Mouse (Mus musculus) MEL (cell line): ENCODE measurements at regions not wholly inside any gene's neighbourhood (a gene's known extent, or its start where the extent isn't known, plus 50 kb on each side); places are given as distances from the start of the nearest gene placed in this dataset.

Experiments
- CTCF ChIP-seq, 3 experiments: IDR thresholded peaks in 2 of 3; conservative IDR thresholded peaks in 1 of 3; 2 replicates each; pipeline ENCODE4 v1.5.1; 2011 to 2012; ENCODE audit warnings: low read length in 3 of 3, low read depth in 2 of 3, mild to moderate bottlenecking in 2 of 3, improper control_type of control experiment in 1 of 3, inconsistent platforms in 1 of 3, mixed read lengths in 1 of 3, moderate library complexity in 1 of 3; ENCODE audit not compliant: control insufficient read depth in 1 of 3, insufficient read depth in 1 of 3, poor library complexity in 1 of 3, severe bottlenecking in 1 of 3
- EP300 ChIP-seq, 2 experiments: IDR thresholded peaks; 2 replicates each; pipeline ENCODE4 v1.6.1; 2011; ENCODE audit warnings: improper control_type of control experiment in 2 of 2, low read length in 2 of 2, low read depth in 1 of 2, mild to moderate bottlenecking in 1 of 2
- GABPA ChIP-seq: IDR thresholded peaks from 2 replicates; pipeline ENCODE4 v1.6.1; 2012; ENCODE audit warnings: low read depth, mild to moderate bottlenecking, inconsistent platforms, low read length, improper control_type of control experiment, moderate library complexity
- GATA1 ChIP-seq: IDR thresholded peaks from 2 replicates; pipeline ENCODE4 v1.6.1; 2011; ENCODE audit warnings: low read depth, low read length, improper control_type of control experiment
- MAX ChIP-seq: IDR thresholded peaks from 2 replicates; pipeline ENCODE4 v1.6.1; 2011; ENCODE audit warnings: low read length, improper control_type of control experiment
- MEF2A ChIP-seq: IDR thresholded peaks from 2 replicates; pipeline ENCODE4 v1.6.1; 2014; ENCODE audit warnings: low read depth, mild to moderate bottlenecking, inconsistent platforms, low read length, improper control_type of control experiment; ENCODE audit not compliant: poor library complexity, insufficient replicate concordance, severe bottlenecking; ENCODE audit errors: extremely low read depth
- POLR2A ChIP-seq, 2 experiments: IDR thresholded peaks; 2 replicates each; pipeline ENCODE4 v1.6.1; 2011 to 2012; ENCODE audit warnings: low read length in 2 of 2, mild to moderate bottlenecking in 2 of 2, control low read depth in 1 of 2, improper control_type of control experiment in 1 of 2, low read depth in 1 of 2, moderate library complexity in 1 of 2; ENCODE audit not compliant: control insufficient read depth in 1 of 2, insufficient read depth in 1 of 2, poor library complexity in 1 of 2
- POLR2AphosphoS2 ChIP-seq: IDR thresholded peaks from 2 replicates; pipeline ENCODE4 v1.6.1; 2011; ENCODE audit warnings: low read length, improper control_type of control experiment
- RCOR1 ChIP-seq: IDR thresholded peaks from 2 replicates; pipeline ENCODE4 v1.6.1; 2012; ENCODE audit warnings: low read depth, mild to moderate bottlenecking, inconsistent platforms, low read length, improper control_type of control experiment
- USF2 ChIP-seq, 2 experiments: IDR thresholded peaks; 2 replicates each; pipeline ENCODE4 v1.6.1; 2011 to 2012; ENCODE audit warnings: improper control_type of control experiment in 2 of 2, low read length in 2 of 2, borderline replicate concordance in 1 of 2, inconsistent platforms in 1 of 2, low read depth in 1 of 2, mild to moderate bottlenecking in 1 of 2; ENCODE audit not compliant: insufficient read depth in 1 of 2
- ZKSCAN1 ChIP-seq: IDR thresholded peaks from 2 replicates; pipeline ENCODE4 v1.6.1; 2012; ENCODE audit warnings: low read depth, mild to moderate bottlenecking, inconsistent platforms, low read length, improper control_type of control experiment, moderate library complexity

GRCm38 (mm10) chr4:131409805-131410204 is 428.3 kb downstream of the Ptpru start:
- TF ChIP-seq USF2 (IDR thresholded peaks at IDR 0.05; ENCODE audit: borderline replicate concordance in 1 of 2, insufficient read depth in 1 of 2, low read depth in 1 of 2, low read length in 2 of 2) (no peak), CTCF (IDR thresholded peaks at IDR 0.05 in 2 of 3, conservative IDR thresholded peaks at IDR 0.05 in 1 of 3; ENCODE audit: control insufficient read depth in 1 of 3, insufficient read depth in 1 of 3, low read depth in 2 of 3, low read length in 3 of 3, poor library complexity in 1 of 3, severe bottlenecking in 1 of 3) (0 out of 6 replicates have a peak, but pooled peaks of 1 of the 3 experiments have one; percentile 6), POLR2A (IDR thresholded peaks at IDR 0.05; ENCODE audit: control insufficient read depth in 1 of 2, insufficient read depth in 1 of 2, low read depth in 1 of 2, low read length in 2 of 2, poor library complexity in 1 of 2) (no peak), MAX (no peak), GABPA (no peak), ZKSCAN1 (no peak), GATA1 (no peak), EP300 (IDR thresholded peaks at IDR 0.05; ENCODE audit: low read depth in 1 of 2, low read length in 2 of 2) (no peak), MEF2A (no peak), RCOR1 (no peak), POLR2AphosphoS2 (no peak)
